In genomic region chr17:81579728-81580425, GRCm38 (mm10) we compare ENCODE assay signal across 11 mouse cellular contexts.
DNase-seq lines count a peak whose midpoint lies in the region; ATAC-seq lines count a peak whose summit lies in the region.
"Had no signal": no experiment of that assay in that cellular context is flagged by ENCODE, and none has a peak within 500 bp of the region (broad histone marks: within the 10 kb centered on the region; RNA-seq: fewer than 3 reads in every experiment).

No protein-coding gene starts in this region.

- H3K27ac ChIP-seq in heart, embryonic 16.5 days (ENCODE audit: low read length): peak overlapping the region; percentile 73
- no peak overlapping the region for H3K27ac ChIP-seq in forebrain, embryonic 13.5 days
- H3K27ac ChIP-seq: limb, embryonic 15.5 days had no signal

- 38% methylated on average over 10 of the region's 10 CpGs for WGBS in heart, embryonic 16.5 days
- 84% methylated on average over 10 of the region's 10 CpGs for WGBS in forebrain, embryonic 13.5 days

- DNase-seq in embryo, embryonic 10 days (ENCODE audit: low spot score): peak; percentile 9
- no peak for DNase-seq in embryo, embryonic 10.5 days (ENCODE audit: low spot score)
- peak; percentile 2 for DNase-seq in embryo, embryonic 9.5 days (ENCODE audit: extremely low spot score)
- peak; percentile 22 for DNase-seq in lung, postnatal 14 days
- no peak for DNase-seq in testis, postnatal 10 days (ENCODE audit: low spot score)
- DNase-seq in cerebellum, postnatal 25 days: no peak
- DNase-seq: right cerebral cortex, postnatal 4 days had no signal

- H3K9me3 ChIP-seq in heart, embryonic 16.5 days (replicated peaks; ENCODE audit: control insufficient read depth, low read length): 0 out of 2 replicates have a peak, but pooled peaks cover 2% of the 10 kb centered on the region
- 0 out of 2 replicates have a peak, but pooled peaks cover 2% of the 10 kb centered on the region for H3K9me3 ChIP-seq in forebrain, embryonic 13.5 days (replicated peaks)
- H3K9me3 ChIP-seq: limb, embryonic 15.5 days had no signal

- ATAC-seq in heart, embryonic 16.5 days (replicated peaks; ENCODE audit: extremely low read depth, insufficient read depth, low FRiP score): peak; percentile 23; the same call in 1 of the 2 replicates
- ATAC-seq in forebrain, embryonic 13.5 days: no peak
- ATAC-seq: Patski had no signal

- peak overlapping the region; percentile 26 for H3K4me2 ChIP-seq in heart, embryonic 16.5 days (ENCODE audit: low read depth, low read length)
- H3K4me2 ChIP-seq in forebrain, embryonic 13.5 days: no peak overlapping the region
- H3K4me2 ChIP-seq: limb, embryonic 15.5 days had no signal

- no peak overlapping the region for H3K4me3 ChIP-seq in heart, embryonic 16.5 days (ENCODE audit: low read length)
- no peak overlapping the region for H3K4me3 ChIP-seq in forebrain, embryonic 13.5 days
- H3K4me3 ChIP-seq: limb, embryonic 15.5 days had no signal

- H3K4me1 ChIP-seq in heart, embryonic 16.5 days (ENCODE audit: control insufficient read depth, insufficient read depth, low read length): peaks cover 27% of the 10 kb centered on the region
- H3K4me1 ChIP-seq in forebrain, embryonic 13.5 days: no peaks in the 10 kb centered on the region

- no peak overlapping the region for H3K9ac ChIP-seq in heart, embryonic 16.5 days (ENCODE audit: low read length)
- no peak overlapping the region for H3K9ac ChIP-seq in forebrain, embryonic 13.5 days
- H3K9ac ChIP-seq: limb, embryonic 15.5 days had no signal

- no peaks in the 10 kb centered on the region for H3K27me3 ChIP-seq in heart, embryonic 16.5 days (ENCODE audit: control insufficient read depth, insufficient read depth, low read length)
- no peaks in the 10 kb centered on the region for H3K27me3 ChIP-seq in forebrain, embryonic 13.5 days
- H3K27me3 ChIP-seq: limb, embryonic 15.5 days; Patski had no signal

- peaks cover 5% of the 10 kb centered on the region; the same call in 1 of the 2 replicates for H3K36me3 ChIP-seq in heart, embryonic 16.5 days (ENCODE audit: control insufficient read depth, insufficient read depth)
- no peaks in the 10 kb centered on the region for H3K36me3 ChIP-seq in forebrain, embryonic 13.5 days (ENCODE audit: poor library complexity, severe bottlenecking)
- H3K36me3 ChIP-seq: limb, embryonic 15.5 days had no signal

Comparison
In these comparisons a context has a peak if more than half of its experiments do, and no peak if none do; other contexts are left out.
1. DNase-seq: peak in embryo, embryonic 10 days (single experiment), embryo, embryonic 9.5 days (single experiment) and lung, postnatal 14 days (single experiment); none in embryo, embryonic 10.5 days (single experiment), testis, postnatal 10 days (single experiment) and cerebellum, postnatal 25 days (0 of 2).